Mouse (Mus musculus): Measurements from ENCODE around the gene Olfr51. TPM values are rescaled to one million over a fixed set of nuclear protein-coding genes. Genes with fewer than 3 reads are reported as not detected.

Gene Olfr51
- polyA plus RNA-seq (2012) = not detected in 2 replicates

DNA sequence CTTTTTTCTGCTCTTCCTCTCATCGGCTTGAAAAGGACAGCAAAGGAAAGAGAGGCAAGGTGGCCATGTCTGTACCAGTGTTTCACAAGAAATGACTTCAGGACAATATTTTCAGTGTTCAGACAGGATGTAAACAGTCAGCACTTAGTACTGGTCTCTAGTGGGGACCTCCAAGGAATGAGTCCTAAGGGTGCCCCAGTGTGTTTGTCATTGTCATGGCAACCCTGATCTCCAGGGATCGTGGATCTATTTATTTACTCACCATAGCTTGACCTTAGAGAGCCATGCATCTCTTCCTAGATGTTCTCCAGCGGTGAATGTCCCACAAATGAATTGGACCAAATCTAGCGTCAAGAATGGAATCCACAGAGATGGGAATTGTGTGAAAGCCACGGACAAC, at the start of gene Olfr51:
Gene Olfr51, plus strand, starts transcription at position 301 of the 400 bp plus-strand sequence.

DNA sequence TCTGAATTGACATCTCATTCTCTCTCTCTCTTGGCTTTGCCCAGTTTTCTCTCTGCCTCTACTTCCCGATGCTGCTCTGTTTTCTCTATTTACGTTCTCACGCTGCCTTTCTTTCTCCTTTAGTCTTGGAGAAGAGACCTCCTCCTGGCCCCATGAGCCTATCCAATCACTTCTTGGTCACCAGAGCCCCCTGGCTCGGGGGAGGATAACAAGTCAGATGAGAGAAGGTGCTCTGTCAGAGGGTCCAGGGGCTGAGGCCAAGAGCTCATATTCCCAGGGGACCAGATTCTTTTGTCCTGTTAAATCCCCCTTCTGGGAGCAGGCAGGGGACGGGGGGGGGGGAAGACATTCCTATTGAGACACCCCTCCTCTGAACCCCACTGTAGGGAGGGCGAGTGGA, 49.7 kb upstream of the Olfr51 start, which contains the start of gene Prop1:
Gene Prop1, minus strand, starts transcription at position 101 of the 400 bp plus-strand sequence.

DNA sequence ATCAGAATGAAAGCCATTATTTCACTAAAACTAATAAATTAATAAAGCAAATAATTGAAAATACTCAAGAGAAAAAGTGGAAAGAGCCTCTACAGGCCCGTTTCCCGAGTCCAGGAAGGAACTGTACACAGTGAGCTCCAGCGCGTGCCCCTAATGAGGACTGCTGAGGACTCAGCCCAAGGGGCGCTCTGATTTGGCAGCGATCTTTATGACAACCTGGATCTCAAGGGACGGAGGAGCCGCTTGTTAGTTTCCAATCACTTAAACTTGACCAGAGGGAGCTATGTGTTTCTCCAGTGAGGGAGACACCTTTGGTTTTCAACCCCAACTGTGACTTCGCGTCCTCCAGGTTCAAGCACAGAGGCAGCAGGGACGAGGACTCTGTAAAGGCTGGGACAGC, 37.2 kb upstream of the Olfr51 start, which contains the start of gene Olfr1378:
Gene Olfr1378, plus strand, starts transcription at position 301 of the 400 bp plus-strand sequence.

DNA sequence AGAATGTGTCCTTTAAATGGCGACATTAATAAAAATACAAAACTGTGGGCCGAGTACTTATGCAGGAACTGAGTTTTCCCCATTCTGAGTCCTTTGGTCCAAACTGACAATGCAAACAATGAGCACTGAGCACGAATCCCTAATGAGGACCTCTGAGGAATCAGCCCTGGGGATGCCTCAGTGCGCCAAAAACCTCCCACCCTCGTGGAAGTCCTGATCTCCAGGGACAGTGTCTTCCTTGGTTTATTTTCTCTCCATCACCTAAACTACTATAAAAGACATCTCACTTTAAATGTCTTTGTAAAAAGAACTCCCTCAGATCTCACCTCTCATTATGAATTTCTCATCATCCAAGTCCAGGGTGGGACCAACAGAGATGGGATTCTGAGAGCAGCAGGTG, 21.7 kb upstream of the Olfr51 start, which contains the start of gene Olfr1377:
Gene Olfr1377, plus strand, starts transcription at position 301 of the 400 bp plus-strand sequence.

DNA sequence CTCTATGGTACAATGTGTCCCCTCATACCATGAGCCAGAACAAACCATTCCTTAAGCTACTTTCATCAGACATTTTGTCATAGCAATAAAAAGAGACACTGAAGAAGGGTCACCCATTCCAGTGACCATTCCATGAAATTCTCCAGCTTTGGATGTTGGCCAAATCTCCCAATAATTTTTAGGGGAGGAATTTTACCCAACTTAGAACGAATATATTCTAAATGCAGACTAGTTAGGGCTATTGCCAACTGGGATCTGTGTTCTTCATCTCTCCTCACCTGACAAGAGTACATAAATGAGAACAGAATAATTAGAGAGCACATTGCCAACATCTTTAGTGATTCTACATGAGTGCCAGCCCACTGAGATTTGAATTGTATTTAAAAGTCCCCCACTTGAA, 10.5 kb downstream of the Olfr51 start, which contains the start of gene Olfr54:
Gene Olfr54, plus strand, starts transcription at position 301 of the 400 bp plus-strand sequence.

DNA sequence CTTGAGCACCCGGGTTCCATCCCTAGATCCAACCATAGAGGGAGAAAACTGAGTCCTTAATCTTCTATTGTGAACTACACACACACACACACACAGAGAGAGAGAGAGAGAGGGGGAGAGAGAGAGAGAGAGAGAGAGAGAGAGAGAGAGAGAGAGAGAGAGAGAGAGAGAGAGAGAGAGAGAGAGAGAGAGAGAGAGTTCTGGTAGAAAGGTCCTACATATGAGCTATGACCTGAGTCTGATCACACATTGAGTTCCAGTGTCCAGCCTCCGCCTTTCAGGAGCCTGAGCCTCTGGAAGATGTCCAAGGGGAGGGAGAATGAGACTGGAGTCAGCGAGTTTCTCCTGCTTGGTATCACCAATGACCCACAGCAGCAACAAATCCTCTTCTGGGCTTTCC, 44.4 kb downstream of the Olfr51 start, which contains the start of gene Olfr1375:
Gene Olfr1375, plus strand, starts transcription at position 301 of the 400 bp plus-strand sequence.

DNA sequence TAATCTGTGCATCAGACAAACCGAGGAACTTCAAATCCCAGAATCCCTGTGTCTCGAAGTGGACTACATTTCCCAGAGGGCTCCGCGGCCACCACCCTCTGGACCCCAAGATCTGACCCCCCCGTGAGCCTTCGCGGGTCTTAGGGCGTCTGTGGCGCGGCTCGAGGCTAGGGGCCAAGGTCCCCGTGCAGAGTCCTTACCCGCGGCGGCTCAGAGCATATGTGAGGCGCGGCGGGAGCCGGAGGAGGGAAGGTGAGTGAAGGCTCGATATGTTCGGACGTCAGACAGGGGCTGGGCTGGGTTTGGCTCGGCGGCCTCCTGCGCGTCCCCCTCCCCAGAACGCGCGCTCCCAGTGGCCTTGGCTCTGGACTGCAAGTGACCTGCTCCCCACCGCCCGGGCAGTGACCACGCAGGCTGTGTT, 55.8 kb downstream of the Olfr51 start, which contains the start of gene Zfp354a:
Gene Zfp354a, plus strand, starts transcription at position 107 of the 421 bp plus-strand sequence.

Other genes with a start within 250 kb of the Olfr51 start
- gene Zfp354c, start 175.9 kb upstream of the Olfr51 start, polyA plus RNA-seq (2012) = 0.41 and 2.2 TPM in 2 replicates
- gene Zfp879, start 162.0 kb upstream of the Olfr51 start, polyA plus RNA-seq (2012) = 0.04 and 0.09 TPM in 2 replicates
- 0.04 and 0.14 TPM in 2 replicates for gene Grm6, start 152.9 kb upstream of the Olfr51 start, polyA plus RNA-seq (2012)
- 0.49 TPM in 1 of 2 replicates, not detected in the other for gene Zfp454, start 115.9 kb upstream of the Olfr51 start, polyA plus RNA-seq (2012)
- gene Zfp2, start 87.4 kb upstream of the Olfr51 start, polyA plus RNA-seq (2012) = 0.06 and 0.09 TPM in 2 replicates
- gene Zfp354b, start 72.0 kb upstream of the Olfr51 start, polyA plus RNA-seq (2012) = 0.04 and 0.50 TPM in 2 replicates
- gene 4933414I15Rik, start 59.8 kb upstream of the Olfr51 start, polyA plus RNA-seq (2012) = not detected in 2 replicates
- not detected in 2 replicates for gene Prop1, start 49.8 kb upstream of the Olfr51 start, polyA plus RNA-seq (2012)
- not detected in 2 replicates for gene Olfr1378, start 37.1 kb upstream of the Olfr51 start, polyA plus RNA-seq (2012)
- gene Olfr1377, start 21.6 kb upstream of the Olfr51 start, polyA plus RNA-seq (2012) = not detected in 2 replicates
- gene Olfr54, start 10.6 kb downstream of the Olfr51 start, polyA plus RNA-seq (2012) = not detected in 2 replicates
- gene Olfr1375, start 44.5 kb downstream of the Olfr51 start, polyA plus RNA-seq (2012) = not detected in 2 replicates
- 0.01 TPM in 1 of 2 replicates, not detected in the other for gene Zfp354a, start 55.7 kb downstream of the Olfr51 start, polyA plus RNA-seq (2012)
- gene Gm12569, start 216.9 kb downstream of the Olfr51 start, polyA plus RNA-seq (2012) = not detected in 2 replicates

Measured in megakaryocyte-erythroid progenitor cell, adult 5 weeks (primary cell).